Mouse (Mus musculus) adrenal gland, adult (tissue): Measurements from ENCODE around the gene Per1.

Experiments used
- DNase-seq, 2 experiments: peaks; one replicate each; pipeline ENCODE4 v3.0.0; 2022 to 2023; ENCODE audit warnings: low spot score in 1 of 2; ENCODE audit not compliant: inconsistent age in 2 of 2

Per1 gene

GRCm38 (mm10) chr11:69125919-69126705, 31.1 kb downstream of the Per1 start:
- DNase-seq: peak in 1 of 2 experiments; percentile 51

- peak; percentile 12 to 47 for DNase-seq
These were observed 31.7 kb downstream of the Per1 start for GRCm38 (mm10) chr11:69126706-69127095.

GRCm38 (mm10) chr11:69128426-69129122, 33.6 kb downstream of the Per1 start:
- DNase-seq: no peak

DNA sequence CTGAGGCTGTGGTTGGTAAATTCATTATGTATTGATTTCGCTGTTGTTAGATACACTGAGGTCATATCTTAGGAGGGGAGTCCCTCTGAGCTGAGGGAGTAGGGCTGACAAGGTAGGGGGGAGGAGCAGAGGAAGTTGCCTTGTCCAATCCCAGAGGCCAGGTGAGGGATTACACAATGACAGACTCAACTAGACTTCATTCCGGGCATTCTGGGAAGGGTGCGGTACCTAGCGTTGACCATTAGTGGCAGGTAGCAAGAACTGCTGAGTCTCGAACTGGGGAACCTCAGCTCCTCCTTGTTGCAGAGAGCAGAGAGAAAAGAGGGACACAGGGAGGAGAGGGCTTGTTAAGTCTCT, 38.5 kb downstream of the Per1 start:
- no peak for DNase-seq

DNA sequence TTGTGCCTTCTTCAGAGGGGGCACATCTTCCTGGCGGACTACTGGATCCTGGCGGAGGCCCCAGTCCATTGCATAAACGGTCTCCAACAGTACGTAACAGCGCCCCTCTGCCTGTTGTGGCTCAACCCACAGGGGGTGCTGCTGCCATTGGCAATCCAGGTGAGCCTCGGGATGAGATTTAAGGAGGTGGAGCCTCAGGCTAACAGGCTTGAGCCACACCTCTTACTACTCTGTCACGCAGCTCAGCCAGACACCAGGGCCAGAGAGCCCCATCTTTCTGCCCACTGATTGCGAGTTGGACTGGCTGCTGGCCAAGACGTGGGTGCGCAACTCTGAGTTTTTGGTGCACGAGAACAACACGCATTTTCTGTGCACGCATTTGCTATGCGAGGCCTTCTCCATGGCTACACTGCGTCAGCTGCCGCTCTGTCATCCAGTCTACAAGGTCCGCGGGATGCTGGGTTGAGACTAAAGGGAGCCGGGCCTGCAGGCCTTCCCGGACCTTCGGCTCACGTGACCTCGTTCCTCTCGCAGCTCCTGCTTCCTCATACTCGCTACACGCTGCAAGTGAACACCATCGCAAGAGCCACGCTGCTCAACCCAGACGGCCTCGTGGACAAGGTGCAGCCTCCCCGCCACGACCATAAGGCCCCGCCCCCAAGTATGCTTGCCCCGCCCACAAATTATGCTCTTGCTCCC, 39.1 kb downstream of the Per1 start:
- DNase-seq: peak; percentile 72 to 93

- no peak for DNase-seq
These were observed 39.6 kb downstream of the Per1 start for GRCm38 (mm10) chr11:69134622-69134968.

GRCm38 (mm10) chr11:69135361-69135760, 40.3 kb downstream of the Per1 start:
- DNase-seq: no peak

GRCm38 (mm10) chr11:69147546-69147945, 52.5 kb downstream of the Per1 start:
- peak in 1 of 2 experiments; percentile 81 for DNase-seq

DNA sequence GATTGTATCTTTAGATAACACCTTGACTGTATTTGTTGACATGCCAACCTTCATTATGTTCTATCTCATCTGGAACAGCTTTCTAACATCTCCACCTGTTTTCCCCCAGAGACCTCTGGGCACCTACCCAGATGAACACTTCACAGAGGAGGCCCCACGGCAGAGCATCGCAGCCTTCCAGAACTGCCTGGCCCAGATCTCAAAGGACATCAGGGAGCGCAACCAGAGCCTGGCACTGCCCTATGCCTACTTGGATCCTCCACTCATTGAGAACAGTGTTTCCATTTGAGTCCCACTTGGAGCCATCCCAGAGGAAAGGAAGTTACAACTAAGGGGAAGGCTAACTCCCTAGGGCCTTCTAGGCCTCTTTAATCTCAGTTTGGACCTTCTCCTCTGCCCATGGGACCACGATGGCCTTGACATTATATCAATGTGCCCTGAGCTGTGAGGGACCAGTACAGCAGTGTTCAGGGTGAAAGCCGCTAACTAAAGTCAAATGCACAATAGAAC, 53.5 kb downstream of the Per1 start:
- peak; percentile 36 to 59 for DNase-seq

GRCm38 (mm10) chr11:69149728-69150127, 54.7 kb downstream of the Per1 start:
- no peak for DNase-seq

- DNase-seq: peak; percentile 65 to 85
These were observed 55.4 kb downstream of the Per1 start for GRCm38 (mm10) chr11:69150444-69150843.

- DNase-seq: no peak
These were observed 56.0 kb downstream of the Per1 start for GRCm38 (mm10) chr11:69151004-69151403.

- no peak for DNase-seq
These were observed 58.8 kb downstream of the Per1 start for GRCm38 (mm10) chr11:69153831-69154230.

DNA sequence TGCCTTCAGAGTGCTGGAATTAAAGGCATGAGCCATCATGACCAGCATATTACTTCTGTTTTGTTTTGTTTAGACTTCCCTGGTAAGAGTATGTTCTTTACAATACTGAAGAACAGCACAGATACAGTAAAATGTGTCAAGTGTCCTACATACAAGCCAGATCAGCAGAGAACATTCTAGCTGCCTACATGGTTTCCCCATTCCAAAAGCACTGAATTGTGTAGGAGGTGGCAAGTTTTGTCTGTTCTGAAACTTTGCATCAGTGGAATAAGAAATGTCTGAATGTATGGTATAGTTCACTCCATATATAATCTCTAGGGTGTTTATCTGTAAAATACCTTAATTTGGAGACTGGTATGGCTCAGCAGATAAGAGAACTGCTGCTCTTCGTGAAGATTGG, 60.3 kb downstream of the Per1 start:
- no peak for DNase-seq

GRCm38 (mm10) chr11:69156800-69157199, 61.8 kb downstream of the Per1 start, which contains the start of gene Alox12b:
Gene Alox12b, plus strand, starts transcription at chr11:69156989.
- no peak for DNase-seq
